Mouse (Mus musculus): ENCODE results near the gene Pgap3. TPM values are rescaled to one million over a fixed set of nuclear protein-coding genes. Genes with fewer than 3 reads are reported as not detected.
"Not testable (repeated sequence)": the region's sequence is repeated elsewhere in the genome, so short reads cannot be mapped to it uniquely, and the experiment has no call there.

Gene Pgap3
- polyA plus RNA-seq, 1 experiment from 2014 or later: 17.6 TPM

GRCm38 (mm10) chr11:98385638-98386585 lies 14.4 kb downstream of the Pgap3 start, which contains the start of gene Pnmt:
TSS of gene Pnmt (plus strand) at chr11:98386450.
- H3K36me3 ChIP-seq (ENCODE audit: insufficient read depth, low read length): peaks cover under 1% of the 10 kb centered on the region; the same call in 1 of the 2 replicates
- ATAC-seq (ENCODE audit: low FRiP score, low TSS enrichment): no peak
- H3K27me3 ChIP-seq (ENCODE audit: insufficient read depth, low read length): peaks cover 27% of the 10 kb centered on the region
- no peak within 1 kb of the TSS for H3K27ac ChIP-seq (ENCODE audit: low read length)
- peaks cover 24% of the 10 kb centered on the region for H3K4me1 ChIP-seq (ENCODE audit: insufficient read depth, low read length)
- no peak within 1 kb of the TSS; the same call in 1 of the 2 replicates for H3K4me2 ChIP-seq (replicated peaks; ENCODE audit: low read depth, low read length)
- no peaks in the 10 kb centered on the region for H3K9me3 ChIP-seq (ENCODE audit: low read length)
- H3K9ac ChIP-seq (replicated peaks; ENCODE audit: low read length): no peak within 1 kb of the TSS
- WGBS: 49% methylated on average over 24 of the region's 25 CpGs
- no peak within 1 kb of the TSS for H3K4me3 ChIP-seq (ENCODE audit: low read length)

- Histone ChIP-seq H3K9ac (replicated peaks; ENCODE audit: low read length) (no peak overlapping the region), H3K27me3 (ENCODE audit: insufficient read depth, low read length) (peaks cover 27% of the 10 kb centered on the region), H3K9me3 (ENCODE audit: low read length) (no peaks in the 10 kb centered on the region), H3K4me1 (ENCODE audit: insufficient read depth, low read length) (peaks cover 24% of the 10 kb centered on the region), H3K36me3 (ENCODE audit: insufficient read depth, low read length) (peaks cover 9% of the 10 kb centered on the region), H3K4me3 (ENCODE audit: low read length) (no peak overlapping the region), H3K27ac (ENCODE audit: low read length) (peak overlapping the region; percentile 54), H3K4me2 (replicated peaks; ENCODE audit: low read depth, low read length) (no peak overlapping the region)
- ATAC-seq (ENCODE audit: low FRiP score, low TSS enrichment): peak; percentile 49; the same call in 1 of the 2 replicates
- 38% methylated on average over 8 of the region's 8 CpGs for WGBS
These were observed 15.3 kb downstream of the Pgap3 start for GRCm38 (mm10) chr11:98384721-98385637.

- no peak for ATAC-seq (ENCODE audit: low FRiP score, low TSS enrichment)
- Histone ChIP-seq H3K4me2 (replicated peaks; ENCODE audit: low read depth, low read length) (no peak overlapping the region), H3K4me3 (ENCODE audit: low read length) (no peak overlapping the region), H3K36me3 (ENCODE audit: insufficient read depth, low read length) (peaks cover 12% of the 10 kb centered on the region), H3K27ac (ENCODE audit: low read length) (peak overlapping the region; percentile 54), H3K4me1 (ENCODE audit: insufficient read depth, low read length) (peaks cover 21% of the 10 kb centered on the region), H3K9ac (replicated peaks; ENCODE audit: low read length) (no peak overlapping the region), H3K9me3 (ENCODE audit: low read length) (no peaks in the 10 kb centered on the region), H3K27me3 (ENCODE audit: insufficient read depth, low read length) (peaks cover 27% of the 10 kb centered on the region)
- 73% methylated on average over 20 of the region's 20 CpGs for WGBS
These were observed 16.1 kb downstream of the Pgap3 start for GRCm38 (mm10) chr11:98384216-98384615.

GRCm38 (mm10) chr11:98383261-98384030 lies 16.8 kb downstream of the Pgap3 start, which contains the start of gene Tcap:
TSS of gene Tcap (plus strand) at chr11:98383811.
- ATAC-seq (ENCODE audit: low FRiP score, low TSS enrichment): peak; percentile 24; the same call in 1 of the 2 replicates
- H3K36me3 ChIP-seq (ENCODE audit: insufficient read depth, low read length): peaks cover 20% of the 10 kb centered on the region
- no peak within 1 kb of the TSS for H3K4me2 ChIP-seq (replicated peaks; ENCODE audit: low read depth, low read length)
- peaks cover 14% of the 10 kb centered on the region; the same call in 1 of the 2 replicates for H3K4me1 ChIP-seq (ENCODE audit: insufficient read depth, low read length)
- peaks cover 27% of the 10 kb centered on the region for H3K27me3 ChIP-seq (ENCODE audit: insufficient read depth, low read length)
- no peaks in the 10 kb centered on the region for H3K9me3 ChIP-seq (ENCODE audit: low read length)
- H3K27ac ChIP-seq (ENCODE audit: low read length): peak within 1 kb of the TSS; percentile 54
- H3K9ac ChIP-seq (replicated peaks; ENCODE audit: low read length): no peak within 1 kb of the TSS
- no peak within 1 kb of the TSS for H3K4me3 ChIP-seq (ENCODE audit: low read length)
- 50% methylated on average over 14 of the region's 14 CpGs for WGBS

- H3K4me3 ChIP-seq (ENCODE audit: low read length); H3K9me3 ChIP-seq (ENCODE audit: low read length); ATAC-seq (ENCODE audit: low FRiP score, low TSS enrichment); H3K4me2 ChIP-seq (replicated peaks; ENCODE audit: low read depth, low read length); H3K27ac ChIP-seq (ENCODE audit: low read length); H3K9ac ChIP-seq (replicated peaks; ENCODE audit: low read length): not testable (repeated sequence)
- 29% methylated on average over 2 of the region's 2 CpGs for WGBS
- H3K27me3 ChIP-seq (ENCODE audit: insufficient read depth, low read length): peaks cover 21% of the 10 kb centered on the region
- peaks cover 12% of the 10 kb centered on the region; the same call in 1 of the 2 replicates for H3K4me1 ChIP-seq (ENCODE audit: insufficient read depth, low read length)
- H3K36me3 ChIP-seq (ENCODE audit: insufficient read depth, low read length): peaks cover 30% of the 10 kb centered on the region
These were observed 17.9 kb downstream of the Pgap3 start for GRCm38 (mm10) chr11:98382405-98382804.

- no peak overlapping the region for H3K9ac ChIP-seq (replicated peaks; ENCODE audit: low read length)
- H3K4me3 ChIP-seq (ENCODE audit: low read length): no peak overlapping the region
- ATAC-seq (ENCODE audit: low FRiP score, low TSS enrichment): no peak
- H3K27me3 ChIP-seq (ENCODE audit: insufficient read depth, low read length): peaks cover 13% of the 10 kb centered on the region
- no peaks in the 10 kb centered on the region for H3K9me3 ChIP-seq (ENCODE audit: low read length)
- peaks cover 9% of the 10 kb centered on the region; the same call in 1 of the 2 replicates for H3K4me1 ChIP-seq (ENCODE audit: insufficient read depth, low read length)
- 90% methylated on average over 2 of the region's 2 CpGs for WGBS
- H3K4me2 ChIP-seq (replicated peaks; ENCODE audit: low read depth, low read length): no peak overlapping the region
- peaks cover 37% of the 10 kb centered on the region for H3K36me3 ChIP-seq (ENCODE audit: insufficient read depth, low read length)
- no peak overlapping the region for H3K27ac ChIP-seq (ENCODE audit: low read length)
These were observed 18.6 kb downstream of the Pgap3 start for GRCm38 (mm10) chr11:98381651-98382050.

- Histone ChIP-seq H3K27ac (ENCODE audit: low read length) (no peak overlapping the region), H3K4me1 (ENCODE audit: insufficient read depth, low read length) (0 out of 2 replicates have a peak, but pooled peaks cover 4% of the 10 kb centered on the region), H3K9me3 (ENCODE audit: low read length) (no peaks in the 10 kb centered on the region), H3K9ac (replicated peaks; ENCODE audit: low read length) (no peak overlapping the region), H3K27me3 (ENCODE audit: insufficient read depth, low read length) (peaks cover 3% of the 10 kb centered on the region; the same call in 1 of the 2 replicates), H3K4me3 (ENCODE audit: low read length) (no peak overlapping the region), H3K4me2 (replicated peaks; ENCODE audit: low read depth, low read length) (no peak overlapping the region), H3K36me3 (ENCODE audit: insufficient read depth, low read length) (peaks cover 51% of the 10 kb centered on the region)
- ATAC-seq (ENCODE audit: low FRiP score, low TSS enrichment): no peak
- WGBS: 76% methylated on average over 6 of the region's 6 CpGs
These were observed 20.2 kb downstream of the Pgap3 start for GRCm38 (mm10) chr11:98380106-98380505.

- H3K36me3 ChIP-seq (ENCODE audit: insufficient read depth, low read length): peaks cover 56% of the 10 kb centered on the region
- no peaks in the 10 kb centered on the region; the same call in 1 of the 2 replicates for H3K27me3 ChIP-seq (ENCODE audit: insufficient read depth, low read length)
- no peaks in the 10 kb centered on the region for H3K9me3 ChIP-seq (ENCODE audit: low read length)
- WGBS: 86% methylated on average over 7 of the region's 7 CpGs
- H3K27ac ChIP-seq (ENCODE audit: low read length): no peak overlapping the region
- H3K9ac ChIP-seq (replicated peaks; ENCODE audit: low read length): no peak overlapping the region
- H3K4me1 ChIP-seq (ENCODE audit: insufficient read depth, low read length): 0 out of 2 replicates have a peak, but pooled peaks cover 4% of the 10 kb centered on the region
- ATAC-seq (ENCODE audit: low FRiP score, low TSS enrichment): no peak
- no peak overlapping the region for H3K4me3 ChIP-seq (ENCODE audit: low read length)
- H3K4me2 ChIP-seq (replicated peaks; ENCODE audit: low read depth, low read length): no peak overlapping the region
These were observed 20.9 kb downstream of the Pgap3 start for GRCm38 (mm10) chr11:98379379-98379778.

- Histone ChIP-seq H3K4me2 (replicated peaks; ENCODE audit: low read depth, low read length) (no peak overlapping the region), H3K4me1 (ENCODE audit: insufficient read depth, low read length) (no peaks in the 10 kb centered on the region), H3K27ac (ENCODE audit: low read length) (no peak overlapping the region), H3K4me3 (ENCODE audit: low read length) (no peak overlapping the region), H3K27me3 (ENCODE audit: insufficient read depth, low read length) (no peaks in the 10 kb centered on the region), H3K36me3 (ENCODE audit: insufficient read depth, low read length) (peaks cover 56% of the 10 kb centered on the region), H3K9me3 (ENCODE audit: low read length) (no peaks in the 10 kb centered on the region), H3K9ac (replicated peaks; ENCODE audit: low read length) (no peak overlapping the region)
- 81% methylated on average over 11 of the region's 11 CpGs for WGBS
- ATAC-seq (ENCODE audit: low FRiP score, low TSS enrichment): no peak
These were observed 22.5 kb downstream of the Pgap3 start for GRCm38 (mm10) chr11:98377787-98378186.
